Mouse (Mus musculus): ENCODE data around the gene Atrip. TPM values are rescaled to one million over a fixed set of nuclear protein-coding genes. Genes with fewer than 3 reads are reported as not detected.

The Atrip gene
- polyA plus RNA-seq, 1 experiment from 2014 or later, result 27.4 TPM

- Histone ChIP-seq H3K9me3 (no peaks in the 10 kb centered on the region), H3K36me3 (peaks cover 23% of the 10 kb centered on the region), H3K4me3 (peak overlapping the region; percentile 70), H3K4me2 (peak overlapping the region; percentile 81), H3K27me3 (no peaks in the 10 kb centered on the region), H3K4me1 (peaks cover 52% of the 10 kb centered on the region), H3K9ac (peak overlapping the region; percentile 8; the same call in 1 of the 2 replicates), H3K27ac (peak overlapping the region; percentile 100)
- ATAC-seq (ENCODE audit: insufficient number of reproducible peaks, low FRiP score, low TSS enrichment, low read depth), result no peak
- 21% methylated on average over 6 of the region's 6 CpGs for WGBS
These were observed 23.4 kb upstream of the Atrip start for GRCm38 (mm10) chr9:109097291-109097690.

- WGBS, result 20% methylated on average over 6 of the region's 6 CpGs
- ATAC-seq (ENCODE audit: insufficient number of reproducible peaks, low FRiP score, low TSS enrichment, low read depth), result no peak
- H3K4me1 ChIP-seq, result peaks cover 52% of the 10 kb centered on the region
These were observed 22.9 kb upstream of the Atrip start for GRCm38 (mm10) chr9:109096856-109097255.

GRCm38 (mm10) chr9:109096251-109096661 lies 22.3 kb upstream of the Atrip start:
- Histone ChIP-seq H3K27me3 (no peaks in the 10 kb centered on the region), H3K4me1 (peaks cover 52% of the 10 kb centered on the region), H3K27ac (peak overlapping the region; percentile 100), H3K4me3 (peak overlapping the region; percentile 70), H3K4me2 (peak overlapping the region; percentile 81), H3K36me3 (peaks cover 26% of the 10 kb centered on the region), H3K9ac (peak overlapping the region; percentile 65), H3K9me3 (no peaks in the 10 kb centered on the region)
- 10% methylated on average over 9 of the region's 9 CpGs for WGBS
- ATAC-seq (ENCODE audit: insufficient number of reproducible peaks, low FRiP score, low TSS enrichment, low read depth), result no peak

More at GRCm38 (mm10) chr9:109096856-109097255, 22.9 kb upstream of the Atrip start:
- peak overlapping the region; percentile 81 for H3K4me2 ChIP-seq
- H3K27ac ChIP-seq, result peak overlapping the region; percentile 100
- H3K27me3 ChIP-seq, result no peaks in the 10 kb centered on the region
- H3K4me3 ChIP-seq, result peak overlapping the region; percentile 70
- H3K9ac ChIP-seq, result peak overlapping the region; percentile 8; the same call in 1 of the 2 replicates
- H3K36me3 ChIP-seq, result peaks cover 22% of the 10 kb centered on the region
- H3K9me3 ChIP-seq, result no peaks in the 10 kb centered on the region

GRCm38 (mm10) chr9:109095137-109095982 lies 21.4 kb upstream of the Atrip start, which contains the start of gene Plxnb1:
Plxnb1 (plus strand) TSS chr9:109095389.
- peaks cover 26% of the 10 kb centered on the region for H3K36me3 ChIP-seq
- ATAC-seq (ENCODE audit: insufficient number of reproducible peaks, low FRiP score, low TSS enrichment, low read depth), result peak; percentile 22
- WGBS, result under 1% methylated on average over 98 of the region's 102 CpGs
- H3K9ac ChIP-seq, result peak within 1 kb of the TSS; percentile 65
- no peaks in the 10 kb centered on the region for H3K9me3 ChIP-seq
- no peaks in the 10 kb centered on the region for H3K27me3 ChIP-seq
- peaks cover 52% of the 10 kb centered on the region for H3K4me1 ChIP-seq
- H3K4me3 ChIP-seq, result peak within 1 kb of the TSS; percentile 70
- H3K27ac ChIP-seq, result peak within 1 kb of the TSS; percentile 100
- H3K4me2 ChIP-seq, result peak within 1 kb of the TSS; percentile 81

GRCm38 (mm10) chr9:109094553-109095136 lies 20.7 kb upstream of the Atrip start:
- Histone ChIP-seq H3K36me3 (peaks cover 25% of the 10 kb centered on the region), H3K27ac (peak overlapping the region; percentile 100), H3K9ac (peak overlapping the region; percentile 65), H3K4me3 (peak overlapping the region; percentile 70), H3K9me3 (no peaks in the 10 kb centered on the region), H3K27me3 (no peaks in the 10 kb centered on the region), H3K4me2 (peak overlapping the region; percentile 81), H3K4me1 (peaks cover 51% of the 10 kb centered on the region)
- ATAC-seq (ENCODE audit: insufficient number of reproducible peaks, low FRiP score, low TSS enrichment, low read depth), result no peak; the same call in 1 of the 2 replicates
- WGBS, result 1% methylated on average over 21 of the region's 21 CpGs

GRCm38 (mm10) chr9:109093786-109094552 lies 20.0 kb upstream of the Atrip start:
- peak overlapping the region; percentile 100 for H3K27ac ChIP-seq
- H3K4me1 ChIP-seq, result peaks cover 44% of the 10 kb centered on the region
- no peaks in the 10 kb centered on the region for H3K27me3 ChIP-seq
- no peak overlapping the region for H3K9ac ChIP-seq
- H3K9me3 ChIP-seq, result no peaks in the 10 kb centered on the region
- peak overlapping the region; percentile 70 for H3K4me3 ChIP-seq
- 17% methylated on average over 11 of the region's 11 CpGs for WGBS
- no peak for ATAC-seq (ENCODE audit: insufficient number of reproducible peaks, low FRiP score, low TSS enrichment, low read depth)
- peaks cover 28% of the 10 kb centered on the region for H3K36me3 ChIP-seq
- H3K4me2 ChIP-seq, result peak overlapping the region; percentile 81

- Histone ChIP-seq H3K27ac (0 out of 2 replicates have a peak overlapping the region, but pooled peaks have one; percentile 9), H3K4me2 (no peak overlapping the region), H3K9me3 (no peaks in the 10 kb centered on the region), H3K36me3 (peaks cover 28% of the 10 kb centered on the region), H3K4me3 (no peak overlapping the region), H3K27me3 (no peaks in the 10 kb centered on the region), H3K9ac (no peak overlapping the region), H3K4me1 (peaks cover 37% of the 10 kb centered on the region)
- no peak for ATAC-seq (ENCODE audit: insufficient number of reproducible peaks, low FRiP score, low TSS enrichment, low read depth)
- WGBS, result 63% methylated on average over 6 of the region's 6 CpGs
These were observed 18.9 kb upstream of the Atrip start for GRCm38 (mm10) chr9:109092799-109093198.

GRCm38 (mm10) chr9:109091802-109092201 lies 17.9 kb upstream of the Atrip start:
- peaks cover 27% of the 10 kb centered on the region for H3K4me1 ChIP-seq
- WGBS, result 63% methylated on average over 8 of the region's 8 CpGs
- no peaks in the 10 kb centered on the region for H3K27me3 ChIP-seq
- no peak overlapping the region for H3K4me3 ChIP-seq
- no peaks in the 10 kb centered on the region for H3K9me3 ChIP-seq
- 0 out of 2 replicates have a peak overlapping the region, but pooled peaks have one; percentile 24 for H3K27ac ChIP-seq
- no peak for ATAC-seq (ENCODE audit: insufficient number of reproducible peaks, low FRiP score, low TSS enrichment, low read depth)
- H3K36me3 ChIP-seq, result peaks cover 28% of the 10 kb centered on the region
- H3K4me2 ChIP-seq, result no peak overlapping the region
- no peak overlapping the region for H3K9ac ChIP-seq

- Histone ChIP-seq H3K4me2 (no peak overlapping the region), H3K36me3 (peaks cover 28% of the 10 kb centered on the region), H3K27ac (no peak overlapping the region), H3K9ac (no peak overlapping the region), H3K4me3 (no peak overlapping the region), H3K27me3 (no peaks in the 10 kb centered on the region), H3K4me1 (peaks cover 20% of the 10 kb centered on the region), H3K9me3 (no peaks in the 10 kb centered on the region)
- 65% methylated on average over 15 of the region's 15 CpGs for WGBS
- ATAC-seq (ENCODE audit: insufficient number of reproducible peaks, low FRiP score, low TSS enrichment, low read depth), result no peak
These were observed 16.5 kb upstream of the Atrip start for GRCm38 (mm10) chr9:109090446-109090845.

- H3K36me3 ChIP-seq, result peaks cover 28% of the 10 kb centered on the region
- WGBS, result 17% methylated on average over 5 of the region's 5 CpGs
- no peaks in the 10 kb centered on the region for H3K9me3 ChIP-seq
- no peaks in the 10 kb centered on the region for H3K27me3 ChIP-seq
- H3K4me1 ChIP-seq, result peaks cover 10% of the 10 kb centered on the region
- H3K4me3 ChIP-seq, result no peak overlapping the region
- peak overlapping the region; percentile 8; the same call in 1 of the 2 replicates for H3K9ac ChIP-seq
- H3K4me2 ChIP-seq, result no peak overlapping the region
- no peak overlapping the region for H3K27ac ChIP-seq
- no peak for ATAC-seq (ENCODE audit: insufficient number of reproducible peaks, low FRiP score, low TSS enrichment, low read depth)
These were observed 14.1 kb upstream of the Atrip start for GRCm38 (mm10) chr9:109087987-109088386.

- Histone ChIP-seq H3K4me2 (no peak overlapping the region), H3K4me1 (peaks cover 25% of the 10 kb centered on the region), H3K9me3 (no peaks in the 10 kb centered on the region), H3K27me3 (no peaks in the 10 kb centered on the region), H3K9ac (no peak overlapping the region), H3K4me3 (no peak overlapping the region), H3K27ac (no peak overlapping the region), H3K36me3 (peaks cover 14% of the 10 kb centered on the region; the same call in 1 of the 2 replicates)
- ATAC-seq (ENCODE audit: insufficient number of reproducible peaks, low FRiP score, low TSS enrichment, low read depth), result no peak
- 16% methylated on average over 2 of the region's 2 CpGs for WGBS
These were observed 11.0 kb upstream of the Atrip start for GRCm38 (mm10) chr9:109084922-109085321.
